Mouse (Mus musculus): ENCODE results near the gene Ddx51. TPM values are rescaled to one million over a fixed set of nuclear protein-coding genes. Genes with fewer than 3 reads are reported as not detected.

Ddx51 gene
- total RNA-seq, 2 experiments from 2014 or later, result 3.5 to 10.8 TPM

DNA sequence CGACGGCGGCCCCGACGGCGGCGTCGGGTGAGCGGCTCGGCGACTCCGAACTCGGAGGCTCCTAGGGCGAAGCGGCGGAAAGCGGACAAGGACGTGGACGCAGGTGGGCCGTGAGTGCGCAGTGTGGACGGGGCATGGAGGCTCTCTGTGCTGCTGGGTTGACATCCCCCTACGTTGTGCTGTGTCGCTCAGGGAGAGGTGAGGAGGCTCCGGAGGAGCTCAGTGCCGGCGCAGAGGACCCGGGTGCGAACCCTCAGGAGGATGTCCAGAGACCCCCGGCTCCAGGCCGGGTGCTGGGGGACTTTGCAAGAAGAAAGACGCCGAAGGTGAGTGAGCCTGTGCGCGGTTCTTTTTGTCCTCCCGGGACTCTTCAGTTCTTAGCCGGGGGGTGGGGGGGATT lies 435 bp downstream of the Ddx51 start:
- no peak; the same call in 1 of the 2 replicates for ATAC-seq (ENCODE audit: poor library complexity, severe bottlenecking)

DNA sequence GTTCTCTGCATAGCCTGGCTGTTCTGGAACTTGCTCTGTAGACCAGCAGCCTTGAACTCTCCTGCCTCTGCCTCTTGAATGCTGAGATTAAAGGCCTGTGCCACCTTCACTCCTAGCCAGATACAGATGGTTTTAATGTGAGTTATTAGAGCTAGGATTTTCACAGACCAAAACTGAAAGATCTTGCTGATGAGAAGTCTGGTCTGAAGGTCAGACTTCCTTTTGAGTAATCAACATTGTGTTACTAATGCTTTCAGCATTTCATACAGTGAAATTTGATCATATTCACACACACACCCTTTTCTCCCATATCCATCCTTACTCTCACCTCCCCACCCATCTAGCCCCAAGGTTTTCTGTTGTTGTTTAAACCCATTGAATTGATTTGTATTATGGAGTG lies 6.4 kb downstream of the Ddx51 start:
- ATAC-seq (ENCODE audit: poor library complexity, severe bottlenecking), result no peak

DNA sequence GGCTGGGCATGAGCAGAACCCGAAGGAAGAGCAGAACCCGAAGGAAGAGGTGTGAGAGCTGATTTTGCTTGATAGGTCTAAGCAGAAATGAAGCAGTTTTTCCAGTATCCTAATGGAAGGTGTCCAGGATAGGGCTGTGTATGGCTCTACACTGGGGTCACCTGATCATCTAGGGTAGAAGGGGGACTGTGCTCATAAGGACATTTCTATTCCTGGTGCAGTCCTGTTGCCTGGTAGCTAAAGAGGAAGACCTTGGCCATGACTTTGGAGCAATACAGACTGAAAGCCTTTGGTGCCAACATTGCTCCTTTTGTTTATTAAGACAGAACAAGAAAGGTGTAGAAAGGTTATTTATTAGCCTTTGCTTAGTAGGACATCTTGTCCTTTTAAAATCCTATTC lies 10.8 kb downstream of the Ddx51 start:
- ATAC-seq (ENCODE audit: poor library complexity, severe bottlenecking), result no peak

DNA sequence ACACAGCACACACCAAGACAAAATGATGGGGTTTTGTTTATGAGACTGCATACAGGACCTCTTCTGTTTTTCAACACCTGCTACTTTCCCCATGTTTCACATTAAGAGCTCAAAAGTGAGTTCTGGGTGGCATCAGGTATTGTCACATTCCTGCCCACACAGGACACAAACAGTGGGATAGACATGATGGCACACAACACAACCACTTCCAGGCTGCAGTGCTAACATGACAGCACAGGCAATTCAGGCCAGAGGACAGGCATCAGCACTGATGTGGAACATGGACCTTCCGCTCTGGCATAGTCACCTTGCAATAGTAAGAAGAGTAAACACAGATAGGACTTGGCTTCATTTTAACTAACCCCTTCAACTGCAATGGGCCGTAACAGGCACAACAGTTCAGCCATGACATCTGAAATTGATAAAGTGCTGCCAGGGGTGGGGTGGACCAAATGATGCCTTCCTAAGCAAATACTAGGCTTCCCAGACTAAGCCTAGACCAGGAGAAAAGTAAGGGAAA lies 11.6 kb downstream of the Ddx51 start:
- no peak for ATAC-seq (ENCODE audit: poor library complexity, severe bottlenecking)

DNA sequence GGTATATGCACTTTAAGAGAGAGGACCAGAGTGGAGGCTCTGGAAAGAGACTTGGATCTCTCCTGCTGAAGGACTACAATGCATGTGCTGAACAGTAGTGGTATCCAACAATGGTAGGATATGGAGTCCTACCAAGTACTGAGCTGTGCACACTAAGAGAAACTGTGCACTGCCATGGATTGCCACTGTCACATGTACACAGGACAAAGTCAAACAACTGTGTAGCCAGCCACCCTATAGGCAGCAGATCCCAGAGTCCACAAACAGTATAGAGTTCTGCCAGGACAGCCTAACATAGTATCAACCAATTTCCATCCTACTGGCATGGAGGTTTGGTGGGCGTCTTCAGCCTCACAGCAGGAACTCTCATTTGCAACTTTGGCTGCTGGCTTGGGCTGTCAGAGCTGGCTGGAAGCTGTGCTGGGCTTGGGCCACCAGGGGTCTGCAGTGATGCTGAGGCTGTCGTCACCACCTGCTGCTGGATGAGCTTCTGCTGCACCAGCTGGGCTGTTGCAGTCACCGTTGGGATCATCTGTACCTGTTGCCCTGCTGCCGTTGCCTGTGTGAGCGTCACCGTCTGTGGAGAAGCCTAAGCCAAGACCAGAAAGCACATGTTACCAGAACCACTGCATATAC lies 12.4 kb downstream of the Ddx51 start:
- no peak for ATAC-seq (ENCODE audit: poor library complexity, severe bottlenecking)

DNA sequence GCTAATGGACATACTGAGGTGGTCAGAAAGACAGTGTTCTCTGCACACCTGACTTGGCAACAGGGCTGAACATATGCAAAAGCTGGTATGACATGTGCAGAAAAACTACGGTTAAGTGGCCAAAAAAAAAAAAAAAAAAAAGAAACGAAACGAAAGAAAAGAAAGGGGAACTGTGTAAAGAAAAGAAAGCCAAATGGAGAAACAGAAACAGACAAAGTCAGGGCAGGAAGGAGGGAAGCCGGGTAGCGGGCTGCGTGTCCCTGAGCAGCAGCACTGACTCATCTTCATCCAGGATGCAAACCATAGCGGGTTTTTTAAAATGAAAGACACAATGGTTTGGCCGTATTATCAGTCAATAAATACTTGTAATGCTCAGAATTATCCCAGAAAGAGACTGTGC lies 28.8 kb downstream of the Ddx51 start:
- ATAC-seq (ENCODE audit: poor library complexity, severe bottlenecking), result peak; percentile 67

DNA sequence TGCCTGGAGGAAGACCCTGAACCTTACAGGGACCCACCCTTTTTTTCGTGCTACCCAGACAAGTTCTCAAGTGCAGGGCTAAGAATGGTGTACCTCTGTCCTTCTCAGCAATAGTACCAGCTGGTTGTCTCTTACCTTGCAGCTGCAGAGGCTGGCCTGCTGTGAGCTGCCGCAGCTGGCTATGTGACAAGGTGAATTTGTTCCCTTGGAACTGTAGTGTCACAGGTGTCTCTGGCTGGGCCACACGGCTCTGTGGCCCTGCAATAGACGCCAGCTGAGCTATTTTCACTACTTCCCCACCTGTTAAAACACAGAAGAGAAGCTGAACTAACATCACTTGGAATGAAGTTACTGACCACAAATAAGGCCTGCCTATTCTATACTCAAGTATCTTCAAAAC lies 45.4 kb downstream of the Ddx51 start:
- ATAC-seq (ENCODE audit: poor library complexity, severe bottlenecking), result no peak

DNA sequence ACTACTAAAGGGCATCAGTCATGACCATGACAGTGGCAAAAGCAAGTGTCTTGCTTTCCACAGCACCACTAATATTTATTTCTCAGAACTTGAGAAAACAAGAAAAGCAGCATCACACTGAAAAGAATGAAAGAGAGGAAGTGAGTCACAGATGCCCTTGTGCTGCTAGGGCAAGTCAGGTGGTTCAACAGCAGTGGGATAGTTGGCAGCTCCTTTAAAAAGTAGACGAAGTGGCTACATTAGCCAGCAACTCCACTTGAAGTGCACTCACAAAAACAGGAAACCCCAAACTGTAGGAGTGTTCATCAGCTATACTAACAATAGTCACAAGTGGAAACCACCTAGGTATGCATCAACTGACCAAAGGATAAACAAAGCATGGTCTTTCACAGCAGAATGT lies 50.8 kb downstream of the Ddx51 start:
- ATAC-seq (ENCODE audit: poor library complexity, severe bottlenecking), result no peak

DNA sequence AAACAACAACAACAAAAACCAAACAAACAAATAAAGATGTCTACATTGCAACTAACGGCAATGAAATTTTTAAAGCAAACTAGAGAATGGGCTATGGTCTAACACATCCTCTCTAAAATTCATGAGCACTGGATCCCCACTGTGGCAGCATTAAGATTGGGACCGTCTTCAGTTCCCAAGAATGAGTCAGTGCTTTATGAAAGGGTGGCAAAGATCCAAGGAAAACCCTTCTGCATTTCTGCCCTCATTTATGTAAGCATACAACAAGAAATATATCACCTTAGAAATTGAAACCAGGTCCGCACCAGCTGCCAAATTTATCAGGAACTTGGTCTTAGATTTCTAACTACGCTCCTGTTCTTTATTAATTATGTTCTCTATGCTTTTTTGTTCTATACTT lies 56.0 kb downstream of the Ddx51 start:
- ATAC-seq (ENCODE audit: poor library complexity, severe bottlenecking), result no peak

Other genes with a start within 250 kb of the Ddx51 start
- gene Fbrsl1, start 204.9 kb upstream of the Ddx51 start, total RNA-seq (2015), result 25.6 and 32.8 TPM in 2 replicates
- gene Fbrsl1, start 204.9 kb upstream of the Ddx51 start, total RNA-seq (2017), result 12.3 and 26.0 TPM in 2 replicates
- gene Galnt9, start 109.1 kb upstream of the Ddx51 start, total RNA-seq (2015), result 38.5 and 38.8 TPM in 2 replicates
- gene Galnt9, start 109.1 kb upstream of the Ddx51 start, total RNA-seq (2017), result 20.4 and 22.2 TPM in 2 replicates
- 11.9 and 12.2 TPM in 2 replicates for gene Noc4l, start within 50 bp of the Ddx51 start, total RNA-seq (2015)
- gene Noc4l, start within 50 bp of the Ddx51 start, total RNA-seq (2017), result 9.9 and 15.9 TPM in 2 replicates
- gene Ep400, start 117.3 kb downstream of the Ddx51 start, total RNA-seq (2015), result 80.0 and 87.2 TPM in 2 replicates
- 30.1 and 47.3 TPM in 2 replicates for gene Ep400, start 117.3 kb downstream of the Ddx51 start, total RNA-seq (2017)
- gene Pus1, start 127.2 kb downstream of the Ddx51 start, total RNA-seq (2015), result 7.0 and 8.2 TPM in 2 replicates
- 20.4 and 21.6 TPM in 2 replicates for gene Pus1, start 127.2 kb downstream of the Ddx51 start, total RNA-seq (2017)
- gene Ulk1, start 156.6 kb downstream of the Ddx51 start, total RNA-seq (2015), result 19.3 and 24.1 TPM in 2 replicates
- 7.6 and 10.0 TPM in 2 replicates for gene Ulk1, start 156.6 kb downstream of the Ddx51 start, total RNA-seq (2017)
- 26.9 and 29.5 TPM in 2 replicates for gene Hscb, start 186.3 kb downstream of the Ddx51 start, total RNA-seq (2015)
- 20.3 and 33.5 TPM in 2 replicates for gene Hscb, start 186.3 kb downstream of the Ddx51 start, total RNA-seq (2017)
- 22.7 and 24.7 TPM in 2 replicates for gene Chek2, start 186.5 kb downstream of the Ddx51 start, total RNA-seq (2015)
- gene Chek2, start 186.5 kb downstream of the Ddx51 start, total RNA-seq (2017), result 22.1 and 24.0 TPM in 2 replicates
- 0.89 TPM in 2 replicates for gene Ttc28, start 226.4 kb downstream of the Ddx51 start, total RNA-seq (2015)
- gene Ttc28, start 226.4 kb downstream of the Ddx51 start, total RNA-seq (2017), result 0.29 and 7.4 TPM in 2 replicates